Mouse (Mus musculus) ES-Bruce4 (cell line): ENCODE measurements around the gene Capn2.

ENCODE experiments used
- CTCF ChIP-seq: IDR thresholded peaks from one replicate; pipeline ENCODE4 v1.8.1; 2011; ENCODE audit warnings: low read depth, low read length
- POLR2A ChIP-seq: IDR thresholded peaks from one replicate; pipeline ENCODE4 v1.8.1; 2011; ENCODE audit warnings: low read length; ENCODE audit not compliant: insufficient read depth

GRCm38 (mm10) chr1:182500224-182500623, 17.2 kb downstream of the Capn2 start:
- TF ChIP-seq CTCF: no peak
- no peak for TF ChIP-seq POLR2A
